Mouse (Mus musculus): ENCODE data around the gene D10Jhu81e.

DNA sequence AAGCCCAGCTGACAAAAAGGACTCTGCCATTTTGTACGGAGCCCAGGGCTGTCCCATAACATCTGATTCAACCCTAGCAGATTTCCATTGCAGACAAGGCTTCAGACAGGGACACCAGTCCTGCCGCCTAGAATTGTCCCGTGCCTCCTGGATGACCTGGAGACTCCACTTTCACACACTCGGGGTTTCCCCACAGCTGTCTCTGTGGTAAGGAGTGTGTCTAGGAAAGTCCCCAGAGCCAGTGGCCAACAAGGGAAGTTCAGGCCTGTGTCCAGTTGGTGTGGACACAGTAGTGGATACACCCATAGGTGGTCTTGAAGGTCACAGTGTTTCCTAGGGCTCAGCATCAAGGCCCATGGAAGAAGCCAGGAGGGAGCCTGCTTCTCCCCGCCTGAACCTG lies 33.6 kb downstream of the D10Jhu81e start:
- no peak for TF ChIP-seq CTCF (IDR thresholded peaks at IDR 0.05; ENCODE audit: control insufficient read depth, insufficient read depth, insufficient replicate concordance, low read depth, low read length)
- TF ChIP-seq POLR2A (IDR thresholded peaks at IDR 0.05; ENCODE audit: control insufficient read depth, low read depth, low read length) = no peak
